Mouse (Mus musculus) B cell, adult 2 months (primary cell): ENCODE data around the gene Efcab6.

Experiments
- DNase-seq, 2 experiments: peaks; one replicate each; pipeline ENCODE4 v3.0.0; 2022

Gene Efcab6

GRCm38 (mm10) chr15:83965126-83965525, 100.1 kb downstream of the Efcab6 start:
- no peak for DNase-seq

GRCm38 (mm10) chr15:83958376-83958775, 106.8 kb downstream of the Efcab6 start:
- DNase-seq: no peak

GRCm38 (mm10) chr15:83956996-83957395, 108.2 kb downstream of the Efcab6 start:
- no peak for DNase-seq

- DNase-seq: no peak
These were observed 109.1 kb downstream of the Efcab6 start for GRCm38 (mm10) chr15:83955948-83956707.

GRCm38 (mm10) chr15:83949729-83950491, 115.3 kb downstream of the Efcab6 start:
- no peak for DNase-seq

DNA sequence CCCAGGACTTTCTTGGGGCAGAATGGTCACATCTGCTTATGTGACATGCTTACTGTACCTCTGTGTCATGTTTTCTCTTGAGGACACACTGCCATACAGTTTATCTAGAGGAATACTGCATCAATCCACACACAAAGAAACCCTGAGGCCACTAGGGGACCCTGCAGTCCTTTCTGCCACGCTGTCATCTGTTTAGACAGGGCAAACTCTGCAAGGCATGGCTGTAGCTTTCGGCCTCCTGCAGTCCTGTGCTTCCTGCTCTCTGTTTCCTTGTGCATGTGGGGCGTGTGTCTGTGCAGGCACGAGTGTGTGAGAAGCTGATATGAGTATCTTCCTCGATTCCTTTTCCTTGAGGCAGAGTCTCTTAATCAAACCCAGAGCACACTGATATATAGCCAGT, 125.5 kb downstream of the Efcab6 start:
- no peak for DNase-seq

DNA sequence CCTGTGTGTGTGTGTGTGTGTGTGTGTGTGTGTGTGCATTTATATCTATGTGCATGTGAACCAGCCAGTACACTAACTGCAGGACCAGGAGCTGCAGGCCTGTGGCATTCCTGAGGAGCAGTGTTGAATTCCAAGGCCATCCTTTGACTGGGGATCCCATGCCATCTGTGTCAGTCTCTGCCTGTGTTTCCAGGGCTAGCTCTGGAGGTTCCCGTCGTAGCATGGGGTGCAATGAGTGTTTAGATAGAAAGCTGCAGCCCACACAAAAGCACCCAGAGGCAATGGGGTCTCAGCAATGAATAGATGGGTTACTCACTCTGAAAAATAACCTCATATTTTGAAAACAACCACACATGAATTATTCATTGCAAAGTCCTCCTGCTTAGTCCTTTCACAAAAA, 126.7 kb downstream of the Efcab6 start:
- DNase-seq: no peak

DNA sequence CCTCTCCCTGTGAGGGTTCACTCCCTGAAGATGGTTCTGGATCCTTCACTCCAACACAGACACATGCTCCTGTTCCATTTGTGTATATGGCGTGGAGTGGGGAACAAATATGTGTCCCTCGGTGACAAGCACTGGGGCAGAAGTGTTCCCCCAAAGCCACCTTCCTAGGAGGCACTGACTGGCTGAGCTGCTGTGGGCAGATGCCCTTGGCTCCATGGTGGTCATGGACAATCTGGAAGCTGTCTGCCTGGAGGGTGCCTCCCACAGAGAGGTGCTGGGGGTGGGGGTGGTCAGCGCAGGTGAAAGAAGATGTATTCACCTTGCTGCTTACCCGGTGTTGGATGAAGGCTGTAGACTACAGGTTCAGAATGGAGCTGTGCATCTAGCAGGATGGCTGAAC, 128.7 kb downstream of the Efcab6 start:
- DNase-seq: no peak

DNA sequence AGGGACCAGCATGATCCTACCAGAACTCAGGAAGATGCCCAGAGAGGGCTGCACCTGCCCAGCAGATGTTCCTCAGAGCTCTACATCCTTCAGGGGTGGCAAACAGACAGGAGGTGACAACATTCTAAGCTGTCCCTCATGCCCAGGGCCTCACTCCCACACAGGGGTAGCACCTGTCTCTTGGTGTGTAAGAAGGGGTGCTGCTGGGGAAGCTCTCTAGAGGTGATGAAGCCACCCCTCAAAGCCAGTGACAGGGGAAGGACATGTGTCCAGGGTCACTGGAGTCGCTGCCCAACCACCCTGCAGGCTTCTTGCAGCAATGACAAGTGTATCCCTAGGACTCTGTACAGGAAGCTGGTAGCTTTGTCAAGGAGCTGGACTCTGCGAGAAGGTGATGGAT, 130.4 kb downstream of the Efcab6 start:
- no peak for DNase-seq

DNA sequence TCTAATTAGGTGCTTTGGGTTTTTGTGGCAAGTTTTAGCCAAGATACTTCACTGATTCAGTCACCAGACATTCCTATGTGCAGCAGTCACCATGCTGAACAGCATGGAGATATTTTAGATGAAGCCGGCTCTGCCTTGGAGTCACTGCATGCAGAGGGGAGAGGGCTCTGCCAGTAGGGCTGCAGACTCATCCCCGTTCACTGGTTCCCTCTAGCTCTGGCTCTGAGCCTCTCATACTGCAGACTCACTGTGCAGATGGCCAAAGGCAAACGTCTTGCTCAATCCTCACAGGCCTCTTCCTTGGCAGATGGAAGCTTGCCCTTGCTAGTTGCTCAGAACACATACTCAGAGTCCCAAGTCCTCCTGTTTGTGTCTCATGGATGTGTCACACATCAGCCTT, 139.8 kb downstream of the Efcab6 start:
- DNase-seq: no peak

- DNase-seq: no peak
These were observed 140.5 kb downstream of the Efcab6 start for GRCm38 (mm10) chr15:83924656-83925055.

GRCm38 (mm10) chr15:83915376-83915775, 149.8 kb downstream of the Efcab6 start:
- no peak for DNase-seq

DNA sequence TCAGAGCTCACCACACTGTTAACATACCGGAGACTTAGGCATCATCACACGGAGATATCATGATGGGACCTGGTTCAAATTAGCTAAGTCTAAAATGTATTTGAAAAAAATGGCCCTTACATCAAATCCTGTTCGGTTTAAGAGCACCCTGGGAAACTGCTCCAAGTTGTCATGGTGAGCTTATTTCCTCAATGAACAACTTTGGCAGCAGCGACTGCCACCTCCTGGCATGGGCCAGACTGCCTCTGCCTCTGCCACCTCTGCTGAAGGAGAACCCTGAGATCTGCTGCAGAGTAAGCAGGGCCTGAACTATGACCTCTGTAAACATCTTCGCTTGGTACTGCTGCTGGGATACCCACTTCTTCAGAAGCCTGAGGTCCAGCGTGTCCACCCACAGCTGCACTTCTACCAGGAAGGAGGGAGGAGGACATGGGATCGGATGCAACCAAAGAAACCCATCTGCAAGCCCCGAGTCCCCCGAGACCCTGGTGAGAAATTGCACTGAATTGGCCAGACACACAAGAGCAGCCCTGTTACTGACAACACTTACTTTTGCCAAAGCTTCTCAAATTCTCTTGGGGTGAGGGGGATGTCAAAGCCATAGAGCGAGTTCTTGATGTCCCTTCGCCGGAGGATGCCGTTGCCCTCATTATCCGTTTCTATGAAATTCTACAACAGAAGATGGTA, 152.0 kb downstream of the Efcab6 start:
- no peak for DNase-seq

DNA sequence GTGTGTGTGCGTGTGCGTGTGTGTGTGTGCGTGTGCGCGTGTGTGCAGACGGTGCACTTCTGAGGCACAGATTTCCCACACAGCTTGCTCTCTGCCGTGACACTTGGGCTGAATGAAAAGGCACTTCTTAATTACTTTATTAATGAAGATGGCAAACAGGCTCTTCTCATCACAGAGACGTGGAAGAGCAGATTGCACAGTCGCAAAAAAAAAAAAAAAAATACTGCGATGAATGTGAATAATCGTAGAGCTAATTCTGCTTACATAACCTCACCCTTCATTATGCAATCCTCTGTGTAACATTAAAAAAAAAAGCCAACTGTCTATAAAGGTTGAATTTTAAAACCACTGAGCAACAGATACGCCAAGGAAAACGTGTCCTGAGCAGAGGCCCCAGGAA, 158.7 kb downstream of the Efcab6 start:
- DNase-seq: no peak

- DNase-seq: no peak
These were observed 167.9 kb downstream of the Efcab6 start for GRCm38 (mm10) chr15:83897286-83897685.

DNA sequence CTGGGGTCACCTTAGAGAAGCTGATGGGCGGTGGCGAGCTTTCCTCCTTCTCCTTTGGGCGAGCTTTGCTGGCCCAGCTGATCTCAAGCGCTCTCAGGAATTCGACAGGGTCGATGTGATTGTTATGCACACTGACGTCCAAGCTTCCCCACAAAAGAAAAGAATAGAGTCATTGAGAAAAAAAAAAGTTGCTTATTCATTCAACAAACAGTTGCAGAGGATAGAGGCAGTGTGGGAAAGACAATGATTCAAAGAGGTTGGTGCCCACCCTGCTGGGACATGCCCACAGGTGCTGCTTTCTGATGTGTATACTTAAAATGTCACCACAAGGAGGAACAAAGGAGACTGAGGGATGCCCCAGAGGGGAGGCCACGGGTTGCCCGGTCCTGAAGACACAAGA, 169.2 kb downstream of the Efcab6 start:
- no peak for DNase-seq

- no peak for DNase-seq
These were observed 170.9 kb downstream of the Efcab6 start for GRCm38 (mm10) chr15:83894261-83894660.

- DNase-seq: no peak
These were observed 172.3 kb downstream of the Efcab6 start for GRCm38 (mm10) chr15:83892871-83893270.

- DNase-seq: no peak
These were observed 180.9 kb downstream of the Efcab6 start for GRCm38 (mm10) chr15:83884291-83884690.

DNA sequence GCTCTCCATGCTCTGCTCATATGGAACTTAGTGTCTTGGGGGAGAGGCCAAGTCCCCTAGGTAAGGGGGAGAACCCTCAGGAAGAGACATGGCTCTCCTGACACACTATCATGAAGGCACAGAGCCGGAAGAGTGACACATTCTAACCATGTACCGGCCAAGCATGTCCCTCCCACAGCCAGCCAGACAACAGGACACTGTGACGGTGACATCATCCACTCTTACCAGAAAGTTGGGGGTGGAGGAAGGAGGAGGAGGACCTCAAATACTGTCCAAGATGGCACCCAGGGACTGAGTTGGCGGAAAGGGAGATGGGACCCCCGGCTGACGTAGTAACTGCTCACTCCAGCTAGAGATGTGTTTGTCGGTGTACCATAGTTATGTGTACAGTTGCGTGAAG, 181.4 kb downstream of the Efcab6 start:
- DNase-seq: no peak

DNA sequence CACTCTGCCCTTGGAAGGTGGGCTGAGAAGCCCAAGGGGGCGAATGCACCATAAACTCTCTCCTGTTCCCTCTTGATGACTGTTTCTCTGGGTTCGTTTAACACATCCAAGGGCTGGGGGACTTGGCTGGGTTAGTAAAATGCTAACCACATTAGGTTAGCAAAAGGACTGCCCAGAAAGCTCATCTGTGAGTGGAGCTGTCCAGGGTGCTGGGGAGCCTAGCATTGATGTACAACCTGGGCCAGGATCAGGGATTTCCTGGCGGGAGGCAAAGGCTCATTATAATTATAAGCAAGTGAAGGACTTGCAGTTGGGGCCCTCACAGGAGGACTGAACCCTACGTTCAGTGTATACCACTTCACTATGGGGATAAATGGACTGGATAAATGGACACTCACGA, 185.3 kb downstream of the Efcab6 start:
- no peak for DNase-seq

- DNase-seq: no peak
These were observed 187.3 kb downstream of the Efcab6 start for GRCm38 (mm10) chr15:83877898-83878297.

DNA sequence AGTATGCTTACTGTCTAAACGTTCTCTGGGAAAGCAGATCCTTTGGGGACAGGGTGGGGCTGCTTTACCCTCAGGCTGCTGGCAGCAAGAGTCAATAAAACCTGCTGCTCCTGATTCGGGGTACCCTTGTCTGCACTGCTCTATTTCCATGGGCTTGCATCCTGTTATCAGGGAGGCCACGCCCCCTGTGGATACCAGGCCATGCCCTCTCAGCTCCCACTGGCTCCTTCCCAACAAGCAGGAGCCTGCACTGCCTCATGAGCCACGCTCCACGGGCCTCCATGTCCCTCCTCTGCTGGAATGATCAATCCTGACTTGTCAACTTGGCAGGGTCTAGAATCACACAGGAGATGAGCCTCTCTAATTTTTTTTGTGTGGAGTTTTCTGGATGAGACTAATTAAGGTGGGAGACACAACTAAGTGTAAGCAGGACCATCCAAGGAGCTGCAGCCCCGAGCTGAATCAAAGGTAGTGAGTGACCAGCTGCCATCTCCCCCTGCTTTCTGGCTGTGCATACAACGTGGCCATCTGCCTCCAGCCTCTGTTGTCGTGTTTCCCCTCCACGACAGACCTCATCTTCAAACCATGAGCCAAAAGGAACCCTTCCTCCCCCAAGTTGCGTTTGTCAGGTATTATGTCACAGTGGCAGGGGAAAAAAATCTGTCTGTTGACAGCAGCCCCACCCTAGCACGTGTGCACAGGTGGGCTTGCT, 187.9 kb downstream of the Efcab6 start:
- no peak for DNase-seq
